Mouse (Mus musculus) neural tube, embryonic 13.5 days (tissue): Measurements from ENCODE around the gene Hps1. TPM values are rescaled to one million over a fixed set of nuclear protein-coding genes. Genes with fewer than 3 reads are reported as not detected.

Source experiments
- ATAC-seq: fragments of 200-750 bp; cut with Nextera tagmentation; 2 replicates; pipeline ENCODE4 v1.8.0; 2017; ENCODE audit warnings: low read depth, mild to moderate bottlenecking, moderate TSS enrichment, moderate library complexity
- H3K27ac ChIP-seq: fragments of 300-500 bp; sonication (generic); replicated peaks from 2 replicates; pipeline ENCODE4 v1.5.1; 2015; ENCODE audit warnings: moderate library complexity, mild to moderate bottlenecking, inconsistent platforms
- H3K27me3 ChIP-seq: fragments of 300-500 bp; sonication (generic); 2 replicates; pipeline ENCODE4 v1.6.1; 2015; ENCODE audit warnings: mild to moderate bottlenecking, inconsistent platforms
- H3K36me3 ChIP-seq: fragments of 300-500 bp; sonication (generic); 2 replicates; pipeline ENCODE4 v1.6.1; 2015; ENCODE audit warnings: mild to moderate bottlenecking, inconsistent platforms
- H3K4me1 ChIP-seq: fragments of 300-500 bp; sonication (generic); replicated peaks from 2 replicates; pipeline ENCODE4 v1.6.1; 2015; ENCODE audit warnings: inconsistent platforms
- H3K4me2 ChIP-seq: fragments of 300-500 bp; sonication (generic); 2 replicates; pipeline ENCODE4 v1.6.1; 2015; ENCODE audit warnings: inconsistent platforms, mild to moderate bottlenecking, moderate library complexity
- H3K4me3 ChIP-seq: fragments of 300-500 bp; sonication (generic); 2 replicates; pipeline ENCODE4 v1.5.1; 2015; ENCODE audit warnings: mild to moderate bottlenecking, inconsistent platforms
- H3K9ac ChIP-seq: fragments of 300-500 bp; sonication (generic); 2 replicates; pipeline ENCODE4 v1.6.1; 2015; ENCODE audit warnings: moderate library complexity, mild to moderate bottlenecking, inconsistent platforms
- H3K9me3 ChIP-seq: fragments of 300-500 bp; sonication (generic); 2 replicates; pipeline ENCODE4 v1.6.1; 2016; ENCODE audit warnings: inconsistent platforms
- WGBS: fragments of 180-500 bp; shearing (Covaris S2); methylation state at CpG from one replicate; pipeline ENCODE4 v1.1.7; 2015; 5-methylcytosine and 5-hydroxymethylcytosine counted together
- polyA plus RNA-seq: library from polyadenylated mRNA; unstranded; fragments of >200 nt; fragmentation: Nextera tagmentation; extraction: Ambion mirVana; gene quantifications from 2 replicates; pipeline ENCODE4 v1.2.1, GENCODE M21; 2015

The Hps1 gene
- polyA plus RNA-seq, 1 experiment from 2014 or later = 13.5 TPM

DNA sequence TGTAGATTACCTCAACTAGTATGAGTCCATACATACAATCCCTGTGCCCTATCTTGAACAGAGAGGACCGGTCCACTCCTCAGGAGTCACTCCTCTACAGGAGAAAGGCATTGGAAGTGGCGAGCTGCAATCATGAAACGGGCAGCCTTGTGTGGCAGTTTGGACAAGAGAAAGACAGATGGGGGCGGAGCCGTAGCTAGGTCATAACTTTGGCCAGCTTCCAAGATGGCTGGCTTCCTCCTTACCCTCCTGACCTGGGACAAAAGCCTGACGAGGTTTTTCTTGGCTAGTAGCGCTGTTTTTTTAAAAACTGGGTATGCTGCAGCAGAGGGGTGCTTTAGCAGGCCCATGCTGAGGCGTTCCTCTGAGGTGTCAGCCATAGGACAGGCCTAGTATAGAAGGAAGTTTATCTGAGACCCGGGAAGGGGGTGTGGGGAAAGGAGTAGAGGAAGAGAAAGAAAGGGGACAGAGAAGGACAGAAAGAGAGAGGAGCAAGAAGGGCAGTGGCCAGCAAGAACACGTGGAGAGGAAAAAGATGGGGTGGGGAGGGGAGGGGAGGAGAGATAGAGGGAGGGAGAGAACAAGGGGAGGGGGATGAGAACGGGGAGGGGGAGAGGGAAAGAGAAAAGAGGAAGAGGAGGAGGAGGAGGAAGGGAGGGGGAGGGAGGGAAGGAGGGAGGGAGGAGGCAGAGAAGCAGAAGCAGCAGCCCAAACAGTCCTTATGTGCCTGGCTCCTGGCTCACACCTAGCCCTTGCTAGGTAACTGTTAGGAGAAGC, 26.4 kb downstream of the Hps1 start:
- ATAC-seq = peak; percentile 29
- H3K4me3 ChIP-seq = peak overlapping the region; percentile 33; the same call in 1 of the 2 replicates
- no peaks in the 10 kb centered on the region for H3K36me3 ChIP-seq
- H3K27ac ChIP-seq = peak overlapping the region; percentile 66
- no peak overlapping the region for H3K9ac ChIP-seq
- H3K4me1 ChIP-seq = peaks cover 31% of the 10 kb centered on the region
- WGBS = 33% methylated on average over 10 of the region's 11 CpGs
- no peaks in the 10 kb centered on the region for H3K9me3 ChIP-seq
- H3K4me2 ChIP-seq = peak overlapping the region; percentile 58
- H3K27me3 ChIP-seq = no peaks in the 10 kb centered on the region

DNA sequence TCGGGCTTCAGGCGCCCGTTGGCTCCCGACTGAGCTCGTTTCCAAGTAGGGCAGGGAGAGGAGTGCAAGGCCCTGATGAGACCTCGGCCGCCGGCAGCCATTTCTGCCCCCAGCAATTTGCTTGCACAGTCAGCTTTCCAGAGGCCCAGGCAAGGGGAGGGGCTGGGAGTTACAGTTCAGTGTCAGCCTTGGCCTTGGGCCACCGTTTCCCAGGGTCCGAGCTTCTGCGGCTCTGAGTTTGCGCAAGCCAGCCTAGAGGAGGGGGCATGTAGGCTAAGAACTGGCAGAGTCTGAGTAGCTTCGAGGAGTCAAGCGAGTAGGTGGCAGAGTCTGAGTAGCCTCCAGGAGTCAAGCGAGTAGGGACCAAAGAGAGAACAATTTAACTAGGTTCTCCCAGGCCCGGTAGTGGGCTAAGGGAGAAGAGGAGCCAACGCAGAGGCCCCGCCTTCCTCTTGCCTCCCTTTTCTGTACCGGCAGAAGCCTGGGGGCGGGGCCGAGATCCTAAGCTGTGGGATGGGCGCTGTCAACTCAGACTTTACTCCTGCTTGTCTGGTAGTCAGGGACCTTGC, 27.3 kb downstream of the Hps1 start, which contains the start of gene Pyroxd2:
TSS of gene Pyroxd2 (minus strand) at position 413 of the 569 bp plus-strand sequence.
- Histone ChIP-seq H3K4me2 (peak within 1 kb of the TSS; percentile 58), H3K4me1 (peaks cover 31% of the 10 kb centered on the region), H3K27ac (peak within 1 kb of the TSS; percentile 66), H3K9me3 (no peaks in the 10 kb centered on the region), H3K36me3 (no peaks in the 10 kb centered on the region), H3K4me3 (peak within 1 kb of the TSS; percentile 33), H3K9ac (peak within 1 kb of the TSS; percentile 59), H3K27me3 (no peaks in the 10 kb centered on the region)
- WGBS = 3% methylated on average over 22 of the region's 22 CpGs
- peak; percentile 83 for ATAC-seq

DNA sequence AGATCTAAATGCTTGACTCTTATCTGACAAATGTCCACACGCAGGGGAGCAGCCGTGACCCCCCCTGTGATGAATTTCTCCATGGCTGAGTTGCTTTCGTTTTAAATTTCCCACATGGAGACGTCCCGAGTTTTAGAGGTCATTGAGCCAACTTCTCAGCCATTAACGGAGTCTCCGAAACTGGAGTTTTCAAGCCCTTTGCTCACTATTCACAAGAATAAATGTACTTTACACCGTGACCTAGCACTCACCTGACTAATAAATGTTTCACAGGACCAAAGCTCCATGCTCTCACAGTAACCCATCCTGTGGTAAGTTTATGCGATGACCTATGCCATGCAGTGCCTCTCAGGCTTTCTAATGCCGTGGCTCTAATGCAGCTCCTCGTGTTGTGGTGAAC, 29.6 kb downstream of the Hps1 start:
- ATAC-seq = no peak
- Histone ChIP-seq H3K36me3 (no peaks in the 10 kb centered on the region), H3K27ac (no peak overlapping the region), H3K27me3 (no peaks in the 10 kb centered on the region), H3K4me3 (no peak overlapping the region), H3K9me3 (no peaks in the 10 kb centered on the region), H3K9ac (no peak overlapping the region), H3K4me2 (no peak overlapping the region), H3K4me1 (peaks cover 28% of the 10 kb centered on the region)
- 76% methylated on average over 11 of the region's 11 CpGs for WGBS

DNA sequence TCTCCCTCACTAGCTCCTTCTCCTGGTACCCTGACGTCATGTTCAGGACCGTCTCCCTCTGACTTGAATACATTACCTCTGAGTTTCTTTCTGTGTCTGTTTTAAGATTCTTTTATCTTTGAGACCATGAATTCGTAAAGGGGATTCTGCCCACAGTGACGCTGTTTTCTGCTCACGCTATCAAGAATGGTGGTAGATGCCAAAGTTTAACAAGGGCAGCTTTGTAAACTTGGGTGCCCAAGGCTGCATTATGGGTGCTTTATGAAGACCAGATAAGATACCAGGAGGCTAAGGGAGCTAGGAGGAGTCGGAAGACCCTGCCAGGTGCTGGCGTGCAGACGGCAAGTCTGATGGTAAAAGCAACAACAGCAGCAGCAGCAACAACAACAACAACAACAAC, 33.1 kb downstream of the Hps1 start:
- Histone ChIP-seq H3K9ac (no peak overlapping the region), H3K4me3 (no peak overlapping the region), H3K27me3 (peaks cover 10% of the 10 kb centered on the region; the same call in 1 of the 2 replicates), H3K27ac (no peak overlapping the region), H3K4me2 (no peak overlapping the region), H3K36me3 (no peaks in the 10 kb centered on the region), H3K9me3 (no peaks in the 10 kb centered on the region), H3K4me1 (peaks cover 17% of the 10 kb centered on the region)
- 91% methylated on average over 8 of the region's 8 CpGs for WGBS
- ATAC-seq = no peak

DNA sequence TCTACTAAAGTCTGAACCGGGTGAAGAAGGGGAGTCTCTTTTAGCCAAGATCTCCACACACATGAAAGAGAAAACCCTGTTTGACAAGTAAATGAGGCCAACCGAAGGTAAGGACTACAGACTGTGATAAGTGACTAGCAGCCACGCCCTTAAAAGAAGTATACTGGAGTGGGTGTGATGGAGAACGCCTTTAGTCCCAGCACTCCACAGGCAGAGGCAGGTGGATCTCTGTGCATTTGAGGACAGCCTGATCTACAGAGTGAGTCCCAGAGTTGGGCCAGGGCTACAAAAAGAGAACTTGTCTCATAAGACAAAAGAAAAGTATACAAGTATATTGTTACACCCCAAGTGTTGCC, 33.9 kb downstream of the Hps1 start:
- ATAC-seq = no peak
- Histone ChIP-seq H3K4me1 (peaks cover 14% of the 10 kb centered on the region), H3K36me3 (no peaks in the 10 kb centered on the region), H3K27me3 (peaks cover 16% of the 10 kb centered on the region), H3K4me3 (no peak overlapping the region), H3K9me3 (no peaks in the 10 kb centered on the region), H3K9ac (no peak overlapping the region), H3K4me2 (no peak overlapping the region), H3K27ac (no peak overlapping the region)
- 83% methylated on average over 4 of the region's 4 CpGs for WGBS

DNA sequence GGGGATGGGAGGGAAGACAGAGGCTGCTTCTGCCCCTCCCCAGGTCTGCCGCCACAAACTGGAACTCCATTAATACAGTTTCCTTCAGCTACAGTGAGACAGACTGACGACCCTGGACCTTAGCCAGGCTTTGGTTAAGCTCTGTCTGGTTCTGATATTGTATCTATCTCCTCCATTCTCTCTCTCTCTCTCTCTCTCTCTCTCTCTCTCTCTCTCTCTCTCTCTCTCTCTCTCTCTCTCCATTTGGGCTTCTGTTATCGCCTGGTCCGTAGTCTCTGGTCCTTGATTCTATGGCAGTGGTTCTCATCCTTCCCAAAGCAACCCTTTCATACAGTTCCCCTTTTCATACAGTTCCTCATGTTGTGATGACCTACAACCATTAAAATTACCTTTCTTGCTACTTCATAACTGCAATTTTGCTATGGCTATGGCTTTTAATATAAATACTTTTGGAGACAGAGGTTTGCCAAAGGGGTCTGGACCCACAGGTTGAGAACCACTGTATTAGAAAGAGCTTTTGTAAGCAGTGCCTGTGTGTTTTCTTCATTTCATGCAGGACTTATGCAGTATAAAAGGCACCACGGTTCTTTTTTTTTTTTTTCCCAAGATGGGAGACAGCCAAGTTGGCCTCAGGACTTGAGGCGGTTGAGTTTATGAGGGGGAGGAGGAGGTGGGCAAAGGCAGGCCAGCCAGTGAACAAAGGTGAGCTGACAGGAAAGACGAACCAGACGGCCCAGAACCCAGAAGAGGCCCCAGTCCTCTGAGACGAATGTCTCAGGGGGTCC, 34.5 kb downstream of the Hps1 start:
- H3K9ac ChIP-seq = no peak overlapping the region
- 59% methylated on average over 9 of the region's 9 CpGs for WGBS
- peaks cover 17% of the 10 kb centered on the region for H3K4me1 ChIP-seq
- no peak overlapping the region for H3K4me2 ChIP-seq
- no peaks in the 10 kb centered on the region for H3K9me3 ChIP-seq
- H3K27me3 ChIP-seq = peaks cover 22% of the 10 kb centered on the region
- no peak overlapping the region for H3K27ac ChIP-seq
- ATAC-seq = no peak
- H3K36me3 ChIP-seq = no peaks in the 10 kb centered on the region
- no peak overlapping the region for H3K4me3 ChIP-seq

DNA sequence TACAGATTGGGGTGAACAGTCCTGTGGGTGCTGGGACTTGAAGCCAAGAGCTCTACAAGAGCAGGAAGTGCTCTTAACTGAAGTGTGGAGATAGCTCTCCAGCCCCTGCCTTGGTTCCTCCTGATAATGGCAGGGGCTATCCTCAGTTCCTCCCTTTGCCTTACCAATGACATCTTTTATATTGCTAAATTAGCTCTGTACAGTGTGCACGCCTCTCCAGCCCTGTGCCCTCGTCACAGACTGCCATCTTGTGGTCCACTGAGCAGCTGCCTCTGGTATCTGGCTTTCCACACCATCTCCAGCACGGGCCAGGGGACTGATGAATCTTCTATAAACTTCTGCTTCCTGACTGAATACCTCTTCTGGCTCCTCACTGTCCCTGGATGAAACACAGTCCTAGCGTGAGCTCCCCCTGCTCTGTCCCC, 35.6 kb downstream of the Hps1 start:
- Histone ChIP-seq H3K4me3 (no peak overlapping the region), H3K27me3 (peaks cover 24% of the 10 kb centered on the region), H3K27ac (no peak overlapping the region), H3K36me3 (no peaks in the 10 kb centered on the region), H3K4me2 (no peak overlapping the region), H3K9ac (no peak overlapping the region), H3K4me1 (peaks cover 18% of the 10 kb centered on the region), H3K9me3 (no peaks in the 10 kb centered on the region)
- ATAC-seq = peak; percentile 89
- WGBS = 37% methylated on average over 4 of the region's 4 CpGs

DNA sequence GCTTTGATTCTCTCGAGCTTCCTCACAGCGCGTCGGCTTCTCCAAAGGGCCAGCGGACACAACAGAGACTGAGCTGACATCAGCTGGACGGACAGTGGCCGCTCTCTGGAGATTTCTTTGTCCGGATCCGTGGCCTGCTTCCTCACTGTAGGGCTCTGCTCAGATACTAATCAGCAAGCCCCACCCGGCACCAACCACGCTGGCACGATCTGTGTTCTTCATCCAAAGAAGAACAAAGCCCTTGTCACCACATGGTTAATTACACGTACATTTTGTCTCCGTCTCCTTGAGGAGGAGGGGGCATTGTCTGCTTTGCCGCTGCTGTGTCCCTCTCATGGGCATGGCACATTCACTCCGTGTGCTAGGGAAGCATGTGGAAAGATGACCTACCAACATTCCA, 36.5 kb downstream of the Hps1 start:
- no peaks in the 10 kb centered on the region for H3K9me3 ChIP-seq
- peak overlapping the region; percentile 34 for H3K9ac ChIP-seq
- H3K36me3 ChIP-seq = no peaks in the 10 kb centered on the region
- H3K4me2 ChIP-seq = no peak overlapping the region
- no peak overlapping the region for H3K27ac ChIP-seq
- no peak overlapping the region for H3K4me3 ChIP-seq
- H3K27me3 ChIP-seq = peaks cover 24% of the 10 kb centered on the region
- 35% methylated on average over 16 of the region's 16 CpGs for WGBS
- H3K4me1 ChIP-seq = peaks cover 18% of the 10 kb centered on the region
- ATAC-seq = peak; percentile 14; the same call in 1 of the 2 replicates

DNA sequence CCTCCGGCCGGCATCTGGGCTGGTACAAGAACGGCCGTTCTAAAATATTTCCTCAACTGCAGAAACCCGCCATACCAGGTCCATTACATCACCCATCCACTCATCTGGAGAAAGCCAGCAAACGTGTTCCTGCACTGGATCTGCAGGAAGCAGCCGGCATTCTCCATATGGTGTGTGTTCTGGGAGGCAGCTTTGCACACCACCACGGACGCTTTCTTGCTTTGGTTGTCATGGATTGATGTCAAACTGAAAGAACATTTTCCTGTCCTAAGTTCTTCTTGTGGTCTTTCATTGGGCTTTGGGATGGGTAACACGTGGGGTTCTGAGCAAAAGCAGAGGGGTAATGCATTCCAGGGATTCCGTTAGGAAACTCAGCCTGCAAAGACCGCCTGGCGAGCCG, 37.9 kb downstream of the Hps1 start:
- no peak overlapping the region for H3K4me2 ChIP-seq
- no peak for ATAC-seq
- 82% methylated on average over 14 of the region's 14 CpGs for WGBS

DNA sequence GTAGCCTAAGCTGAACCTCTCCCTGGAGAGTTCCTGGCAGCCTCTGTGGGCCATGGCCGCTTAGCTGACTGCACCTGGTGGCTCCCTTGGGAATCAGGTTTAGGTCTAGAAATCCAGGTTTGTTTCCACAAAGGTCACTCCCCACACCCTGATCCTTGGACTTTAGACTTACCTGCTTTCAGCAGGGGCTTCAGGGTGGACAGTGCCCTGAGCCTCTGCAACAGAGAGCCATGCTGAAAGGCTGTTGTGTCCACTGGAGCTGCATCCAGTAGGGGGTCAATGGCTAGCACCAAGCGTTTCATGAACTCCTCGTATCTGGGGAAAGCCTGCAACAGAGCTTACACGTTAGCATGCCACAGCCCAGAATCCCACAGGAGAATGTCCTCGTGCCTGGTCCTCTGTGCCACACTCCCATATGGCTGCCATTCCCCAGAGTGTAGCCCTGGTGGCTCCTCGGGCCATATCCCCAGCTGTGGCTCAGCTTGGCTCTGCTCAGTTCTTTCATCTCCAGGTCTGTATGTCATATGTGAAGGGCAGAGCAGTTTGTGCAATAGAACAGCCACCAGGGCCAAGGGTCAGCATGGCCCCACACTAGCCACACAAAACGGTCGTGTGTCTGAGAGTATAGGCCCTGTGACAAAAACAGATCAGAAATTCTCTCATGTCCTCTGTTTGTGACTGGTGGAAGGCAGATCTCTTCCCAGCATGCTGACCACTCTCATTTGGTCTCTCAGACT, 39.4 kb downstream of the Hps1 start:
- whole genome bisulfite sequencing = 65% methylated on average over 8 of the region's 8 CpGs
- Histone ChIP-seq H3K9ac (no peak overlapping the region), H3K27me3 (peaks cover 24% of the 10 kb centered on the region), H3K36me3 (no peaks in the 10 kb centered on the region), H3K9me3 (no peaks in the 10 kb centered on the region), H3K4me3 (no peak overlapping the region), H3K4me1 (peaks cover 18% of the 10 kb centered on the region), H3K4me2 (no peak overlapping the region), H3K27ac (no peak overlapping the region)
- no peak for ATAC-seq

More for the DNA sequence above, 37.9 kb downstream of the Hps1 start:
- no peak overlapping the region for H3K27ac ChIP-seq
- H3K4me1 ChIP-seq = peaks cover 18% of the 10 kb centered on the region
- no peaks in the 10 kb centered on the region for H3K36me3 ChIP-seq
- H3K9ac ChIP-seq = no peak overlapping the region
- H3K27me3 ChIP-seq = peaks cover 24% of the 10 kb centered on the region
- no peaks in the 10 kb centered on the region for H3K9me3 ChIP-seq
- H3K4me3 ChIP-seq = no peak overlapping the region

DNA sequence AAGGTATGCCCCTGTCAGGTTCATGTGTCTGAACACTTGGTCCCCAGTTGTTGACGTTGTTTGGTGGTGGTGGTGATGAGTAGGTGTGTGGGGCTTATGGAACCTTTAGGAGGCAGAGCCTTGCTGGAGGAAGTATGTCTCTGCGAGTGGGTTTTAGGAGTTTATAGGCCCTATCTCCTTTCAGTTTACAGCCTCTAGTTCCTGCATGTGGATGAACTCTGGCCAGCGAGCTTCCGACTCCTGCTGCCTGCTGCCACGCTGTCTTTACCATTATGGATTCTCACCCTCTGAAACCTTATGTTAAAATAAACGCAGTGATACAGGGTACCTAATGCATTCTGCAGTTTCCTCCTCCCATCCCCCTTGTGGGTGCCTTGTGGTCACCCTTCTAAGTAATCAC, 40.0 kb downstream of the Hps1 start:
- Histone ChIP-seq H3K9me3 (no peaks in the 10 kb centered on the region), H3K4me2 (no peak overlapping the region), H3K27ac (no peak overlapping the region), H3K4me3 (no peak overlapping the region), H3K4me1 (peaks cover 15% of the 10 kb centered on the region), H3K36me3 (no peaks in the 10 kb centered on the region), H3K27me3 (peaks cover 24% of the 10 kb centered on the region), H3K9ac (no peak overlapping the region)
- ATAC-seq = no peak
- WGBS = 63% methylated on average over 6 of the region's 6 CpGs
